Mouse (Mus musculus): Measurements from ENCODE around the gene Gm10717.
"Not testable (repeated sequence)": the region's sequence is repeated elsewhere in the genome, so short reads cannot be mapped to it uniquely, and the experiment has no call there.

DNA sequence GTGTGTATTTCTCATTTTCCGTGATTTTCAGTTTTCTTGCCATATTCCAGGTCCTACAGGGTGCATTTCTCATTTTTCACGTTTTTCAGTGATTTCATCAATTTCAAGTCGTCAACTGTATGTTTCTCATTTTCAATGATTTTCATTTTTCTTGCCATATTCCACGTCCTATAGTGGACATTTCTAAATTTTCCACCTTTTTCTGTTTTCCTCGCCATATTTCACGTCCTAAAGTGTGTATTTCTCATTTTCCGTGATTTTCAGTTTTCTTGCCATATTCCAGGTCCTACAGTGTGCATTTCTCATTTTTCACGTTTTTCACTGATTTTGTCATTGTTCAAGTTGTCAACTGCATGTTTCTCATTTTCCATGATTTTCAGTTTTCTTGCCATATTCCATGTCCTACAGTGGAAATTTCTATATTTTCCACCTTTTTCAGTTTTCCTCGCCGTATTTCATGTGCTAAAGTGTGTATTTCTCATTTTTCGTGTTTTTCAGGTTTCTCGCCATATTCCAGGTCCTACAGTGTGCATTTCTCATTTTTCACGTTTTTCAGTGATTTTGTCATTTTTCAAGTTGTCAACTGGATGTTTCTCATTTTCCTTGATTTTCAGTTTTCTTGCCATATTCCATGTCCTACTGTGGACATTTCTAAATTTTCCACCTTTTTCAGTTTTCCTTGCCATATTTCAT, 2.8 kb upstream of the Gm10717 start:
- not testable (repeated sequence) for TF ChIP-seq CTCF (IDR thresholded peaks at IDR 0.05; ENCODE audit: control insufficient read depth, insufficient read depth, insufficient read length); MAX (IDR thresholded peaks at IDR 0.05); MYOG (IDR thresholded peaks at IDR 0.05; ENCODE audit: control insufficient read depth, extremely low read depth, insufficient read length)

Measured in C2C12 (cell line).